Mouse (Mus musculus): ENCODE results near the gene Tmem212. TPM values are rescaled to one million over a fixed set of nuclear protein-coding genes. Genes with fewer than 3 reads are reported as not detected.
A peak's percentile ranks its signal among the peaks of the same experiment; 100 is the strongest.

Tmem212 gene
- polyA plus RNA-seq, 1 experiment from 2014 or later = not detected

DNA sequence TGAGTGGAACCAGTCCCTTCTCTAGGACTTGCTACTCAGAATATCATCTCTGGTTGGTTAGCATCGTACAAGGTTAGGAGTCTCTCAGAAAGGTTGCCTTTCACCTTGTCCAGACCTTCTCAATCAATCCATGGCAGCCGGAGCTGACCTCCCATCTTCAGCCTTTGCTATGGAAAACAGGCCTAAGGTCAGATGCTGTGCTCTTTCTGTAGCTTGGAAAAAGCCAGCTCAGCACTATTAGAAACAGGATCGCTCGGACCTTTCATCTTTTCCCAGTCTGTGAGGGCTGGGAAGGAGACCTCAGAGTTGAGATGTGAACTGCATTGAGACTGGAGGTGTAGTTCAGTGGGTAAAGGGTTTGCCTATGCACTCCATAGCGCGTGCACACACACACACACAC lies 10.6 kb downstream of the Tmem212 start:
- Histone ChIP-seq H3K27me3 (no peaks in the 10 kb centered on the region), H3K36me3 (no peaks in the 10 kb centered on the region), H3K4me3 (replicated peaks) (no peak overlapping the region), H3K4me1 (peaks cover 23% of the 10 kb centered on the region), H3K4me2 (no peak overlapping the region), H3K9me3 (replicated peaks) (no peaks in the 10 kb centered on the region), H3K27ac (no peak overlapping the region), H3K9ac (no peak overlapping the region)
- WGBS = 82% methylated on average over 6 of the region's 6 CpGs
- ATAC-seq (replicated peaks; ENCODE audit: low FRiP score) = no peak

DNA sequence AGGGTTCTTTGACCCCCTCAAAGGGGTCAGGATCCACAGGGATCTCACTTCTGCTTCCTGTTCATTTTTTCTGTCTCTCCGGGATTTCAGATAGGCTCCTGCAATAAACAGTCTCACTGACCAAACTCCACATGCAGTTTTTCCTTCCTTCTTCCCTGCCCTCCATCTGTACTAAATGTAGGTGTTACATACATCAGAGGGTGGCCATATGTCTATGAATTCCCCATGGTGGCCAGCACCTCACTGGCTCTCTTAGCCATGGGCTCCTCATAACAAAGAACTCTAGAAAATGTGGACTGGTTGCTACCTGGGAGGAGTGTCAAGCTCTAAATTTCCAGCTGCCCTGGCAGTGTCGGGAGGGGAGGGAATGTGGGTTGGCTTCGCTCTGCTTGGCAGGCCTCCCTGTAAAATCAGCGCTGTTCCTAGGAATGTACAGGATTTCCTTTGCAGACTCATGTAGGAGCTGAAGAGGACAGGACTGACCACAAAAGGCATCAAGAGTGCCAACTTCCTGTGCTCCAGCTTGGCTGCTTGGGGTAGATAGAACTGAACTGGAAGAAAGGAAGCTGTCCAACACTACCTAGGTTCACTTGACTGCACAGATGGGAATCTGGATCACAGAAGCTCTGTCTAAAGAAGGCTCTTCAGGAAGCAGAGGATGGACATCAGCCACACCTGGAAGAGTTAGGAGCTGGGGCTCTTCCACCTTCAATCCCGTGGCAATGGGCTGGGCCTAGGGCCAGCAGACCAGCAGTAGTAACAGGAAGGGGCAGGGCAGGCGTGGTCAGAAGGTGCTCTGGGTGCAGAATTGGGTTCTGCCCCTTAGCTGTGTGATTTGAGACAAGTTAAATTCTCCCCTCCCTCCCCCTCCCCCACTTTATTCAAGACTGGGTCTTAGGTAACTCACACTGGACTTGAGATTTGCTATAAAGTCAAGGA lies 14.0 kb downstream of the Tmem212 start:
- WGBS = 55% methylated on average over 6 of the region's 6 CpGs
- no peaks in the 10 kb centered on the region for H3K27me3 ChIP-seq
- H3K4me1 ChIP-seq = peaks cover 44% of the 10 kb centered on the region
- 0 out of 2 replicates have a peak, but pooled peaks have one; percentile 30 for ATAC-seq (replicated peaks; ENCODE audit: low FRiP score)
- no peak overlapping the region for H3K4me3 ChIP-seq (replicated peaks)
- peak overlapping the region; percentile 72 for H3K27ac ChIP-seq
- H3K9ac ChIP-seq = no peak overlapping the region
- no peaks in the 10 kb centered on the region for H3K36me3 ChIP-seq
- H3K4me2 ChIP-seq = no peak overlapping the region
- H3K9me3 ChIP-seq (replicated peaks) = no peaks in the 10 kb centered on the region

DNA sequence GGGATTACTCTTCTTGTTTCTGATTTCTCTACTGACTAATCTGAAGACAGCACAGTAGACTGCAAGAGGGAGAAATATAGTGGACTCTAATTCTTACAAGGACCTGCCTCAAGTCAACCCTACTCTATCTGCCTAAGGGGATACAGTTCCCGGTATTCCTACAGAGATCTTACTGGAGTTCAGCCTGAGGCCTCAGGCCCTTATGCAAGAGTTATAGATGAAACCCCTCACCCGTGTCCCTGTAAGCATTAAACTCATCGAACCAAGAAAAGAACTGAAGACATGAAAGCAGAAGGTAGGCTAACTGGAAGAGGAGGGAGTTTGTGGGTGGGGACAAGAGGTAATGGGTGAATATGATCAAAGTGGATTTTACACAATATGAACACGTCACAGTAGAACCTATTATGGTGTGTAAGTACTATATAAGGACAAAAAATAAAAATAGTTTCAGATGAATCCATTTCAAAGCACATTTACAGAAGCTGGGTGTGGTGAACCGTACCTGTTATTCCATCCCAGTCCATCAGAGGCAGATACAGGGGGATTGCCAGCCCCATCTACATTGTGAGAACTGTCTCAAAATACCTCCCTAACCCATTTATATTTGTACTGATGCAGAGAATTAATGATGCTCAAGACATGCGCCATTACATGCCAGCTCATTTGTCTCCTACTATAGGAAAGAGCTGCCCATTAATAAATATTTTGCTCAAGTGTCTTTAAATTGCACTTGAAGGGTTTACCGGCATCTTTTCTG lies 17.1 kb downstream of the Tmem212 start:
- no peaks in the 10 kb centered on the region for H3K36me3 ChIP-seq
- ATAC-seq (replicated peaks; ENCODE audit: low FRiP score) = peak; percentile 55
- no peak overlapping the region for H3K4me2 ChIP-seq
- H3K9ac ChIP-seq = no peak overlapping the region
- H3K4me3 ChIP-seq (replicated peaks) = no peak overlapping the region
- 42% methylated on average over 7 of the region's 7 CpGs for WGBS
- H3K4me1 ChIP-seq = peaks cover 44% of the 10 kb centered on the region
- H3K27me3 ChIP-seq = no peaks in the 10 kb centered on the region
- peak overlapping the region; percentile 61 for H3K27ac ChIP-seq
- no peaks in the 10 kb centered on the region for H3K9me3 ChIP-seq (replicated peaks)

DNA sequence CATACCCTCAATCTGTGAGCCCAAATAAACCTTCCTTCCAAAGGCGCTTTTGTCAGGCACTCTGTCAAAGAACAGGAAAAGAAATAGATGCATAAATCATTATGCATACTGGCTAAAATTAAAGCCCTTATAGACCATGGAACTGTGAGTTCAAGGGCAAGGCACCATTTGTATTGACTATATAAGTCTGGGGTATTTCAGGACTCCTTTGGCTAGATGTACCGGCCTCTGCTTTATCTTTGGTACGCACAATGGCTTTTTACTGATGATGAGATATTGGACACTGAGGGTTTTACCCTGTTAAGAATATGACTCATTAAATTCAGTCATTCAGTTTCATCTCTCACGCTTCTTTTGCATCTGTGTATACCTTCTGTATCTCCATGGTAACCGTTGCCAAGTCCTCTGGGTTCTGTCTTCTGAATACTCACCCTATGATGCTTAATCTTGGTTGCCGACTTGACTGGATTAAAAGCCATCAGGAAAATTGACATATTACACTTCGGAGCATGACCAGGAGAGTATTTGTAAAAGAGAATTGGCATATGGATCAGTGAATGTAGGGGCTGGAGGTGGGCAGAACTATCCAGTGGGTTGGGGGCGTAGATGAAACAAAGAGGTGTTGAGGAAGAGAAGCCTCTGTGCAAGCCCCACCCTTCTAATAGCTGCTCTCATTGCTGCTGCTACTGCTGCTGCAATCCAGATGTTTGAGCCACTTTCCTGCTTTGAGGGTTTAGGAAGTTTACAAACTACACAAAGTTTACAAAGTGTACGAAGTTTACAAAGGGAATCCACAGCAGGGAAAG lies 22.7 kb downstream of the Tmem212 start:
- 83% methylated on average over 9 of the region's 9 CpGs for WGBS
- Histone ChIP-seq H3K9me3 (replicated peaks) (no peaks in the 10 kb centered on the region), H3K4me1 (peaks cover 4% of the 10 kb centered on the region; the same call in 1 of the 2 replicates), H3K36me3 (no peaks in the 10 kb centered on the region), H3K9ac (no peak overlapping the region), H3K27me3 (no peaks in the 10 kb centered on the region), H3K4me3 (replicated peaks) (no peak overlapping the region), H3K27ac (no peak overlapping the region), H3K4me2 (no peak overlapping the region)
- ATAC-seq (replicated peaks; ENCODE audit: low FRiP score) = no peak

DNA sequence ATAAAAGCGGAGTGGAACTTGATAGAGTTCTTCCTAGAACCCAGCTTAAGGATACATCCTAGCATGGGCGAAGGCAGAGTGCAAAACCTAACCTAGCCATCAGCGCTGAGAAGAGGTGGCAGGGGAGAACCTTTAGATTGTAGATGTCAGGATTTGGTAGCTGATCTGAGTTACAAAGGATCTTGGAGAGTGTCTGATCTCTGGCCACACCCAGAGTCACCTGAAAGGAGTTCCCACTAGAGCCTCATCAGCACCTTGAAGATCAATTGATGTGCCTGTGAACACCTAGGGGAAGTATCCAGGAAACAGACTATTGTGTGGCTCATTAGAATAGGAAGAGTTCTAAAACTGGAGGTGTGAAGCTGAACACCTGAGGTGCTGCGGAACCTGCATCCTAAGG lies 23.7 kb downstream of the Tmem212 start:
- Histone ChIP-seq H3K9me3 (replicated peaks) (no peaks in the 10 kb centered on the region), H3K9ac (no peak overlapping the region), H3K27me3 (no peaks in the 10 kb centered on the region), H3K4me3 (replicated peaks) (no peak overlapping the region), H3K27ac (no peak overlapping the region), H3K4me1 (no peaks in the 10 kb centered on the region), H3K36me3 (no peaks in the 10 kb centered on the region), H3K4me2 (no peak overlapping the region)
- ATAC-seq (replicated peaks; ENCODE audit: low FRiP score) = no peak
- WGBS = 94% methylated on average over 4 of the region's 4 CpGs

DNA sequence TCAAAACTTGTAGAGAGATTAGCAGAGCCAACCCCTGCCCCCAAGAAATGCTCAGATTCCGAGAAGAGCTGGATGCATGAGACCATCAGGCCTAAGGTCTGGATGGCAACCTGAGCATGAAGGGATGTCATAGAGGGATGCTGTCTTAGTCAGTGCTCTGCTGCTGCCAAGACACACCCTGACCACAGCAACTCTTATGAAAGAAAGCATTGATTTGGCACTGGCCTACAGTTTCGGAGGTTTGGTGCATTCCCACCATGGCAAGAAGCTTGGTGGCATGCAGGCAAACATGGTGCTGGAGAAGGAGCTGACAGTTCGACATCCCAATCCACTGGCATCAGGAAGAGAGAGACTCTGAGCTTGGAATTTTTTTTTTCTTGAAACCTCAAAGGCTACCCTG lies 24.3 kb downstream of the Tmem212 start:
- Histone ChIP-seq H3K4me3 (replicated peaks) (no peak overlapping the region), H3K9me3 (replicated peaks) (no peaks in the 10 kb centered on the region), H3K4me1 (no peaks in the 10 kb centered on the region), H3K27me3 (no peaks in the 10 kb centered on the region), H3K27ac (no peak overlapping the region), H3K36me3 (no peaks in the 10 kb centered on the region), H3K9ac (no peak overlapping the region), H3K4me2 (no peak overlapping the region)
- WGBS = 92% methylated on average over 3 of the region's 3 CpGs
- ATAC-seq (replicated peaks; ENCODE audit: low FRiP score) = no peak

DNA sequence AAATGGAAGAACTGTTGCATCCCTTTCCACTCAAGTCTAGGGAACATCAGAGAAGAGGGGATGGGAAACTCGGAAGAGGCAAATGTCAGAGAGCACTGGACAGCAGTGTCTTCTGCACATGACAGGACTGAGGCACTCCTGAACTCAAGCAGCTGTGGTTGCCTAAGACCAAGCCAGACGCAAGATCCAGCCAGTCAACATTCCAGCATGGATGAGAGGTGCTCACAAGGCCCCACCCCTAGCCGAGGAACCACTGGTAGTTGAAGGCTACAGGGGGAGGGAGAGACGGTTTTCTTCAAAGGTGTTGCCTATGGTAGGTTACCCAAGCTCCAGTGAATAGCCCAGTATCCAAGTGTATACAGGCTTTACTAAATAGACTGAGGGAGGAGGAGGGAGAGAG lies 24.8 kb downstream of the Tmem212 start:
- Histone ChIP-seq H3K36me3 (no peaks in the 10 kb centered on the region), H3K4me1 (no peaks in the 10 kb centered on the region), H3K27ac (no peak overlapping the region), H3K4me3 (replicated peaks) (no peak overlapping the region), H3K9ac (no peak overlapping the region), H3K4me2 (no peak overlapping the region), H3K27me3 (no peaks in the 10 kb centered on the region), H3K9me3 (replicated peaks) (no peaks in the 10 kb centered on the region)
- WGBS = 80% methylated on average over 4 of the region's 4 CpGs
- no peak for ATAC-seq (replicated peaks; ENCODE audit: low FRiP score)

DNA sequence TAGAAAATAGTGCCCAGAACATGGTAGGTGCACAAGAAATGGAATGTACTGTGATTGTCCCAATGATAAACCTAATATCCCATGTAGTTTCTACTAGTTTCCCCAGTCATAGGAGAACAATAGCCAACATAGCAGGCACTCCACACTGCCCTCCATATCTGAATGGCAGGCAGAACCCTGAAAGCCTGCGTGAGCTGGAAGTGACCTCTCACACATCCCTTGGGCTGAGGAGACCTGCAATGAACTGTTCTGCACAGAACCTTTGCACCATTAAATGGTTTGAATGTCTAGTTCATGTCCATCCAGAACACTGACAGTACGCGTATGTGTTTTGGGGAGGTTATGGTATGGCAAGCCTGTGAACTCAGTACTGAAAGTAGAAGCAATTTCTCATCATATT lies 27.5 kb downstream of the Tmem212 start:
- WGBS = 93% methylated on average over 3 of the region's 3 CpGs
- no peak for ATAC-seq (replicated peaks; ENCODE audit: low FRiP score)
- no peaks in the 10 kb centered on the region for H3K36me3 ChIP-seq
- H3K9me3 ChIP-seq (replicated peaks) = no peaks in the 10 kb centered on the region
- H3K9ac ChIP-seq = no peak overlapping the region
- H3K27ac ChIP-seq = no peak overlapping the region
- H3K4me1 ChIP-seq = peaks cover 5% of the 10 kb centered on the region
- no peak overlapping the region for H3K4me2 ChIP-seq
- no peak overlapping the region for H3K4me3 ChIP-seq (replicated peaks)
- H3K27me3 ChIP-seq = no peaks in the 10 kb centered on the region

DNA sequence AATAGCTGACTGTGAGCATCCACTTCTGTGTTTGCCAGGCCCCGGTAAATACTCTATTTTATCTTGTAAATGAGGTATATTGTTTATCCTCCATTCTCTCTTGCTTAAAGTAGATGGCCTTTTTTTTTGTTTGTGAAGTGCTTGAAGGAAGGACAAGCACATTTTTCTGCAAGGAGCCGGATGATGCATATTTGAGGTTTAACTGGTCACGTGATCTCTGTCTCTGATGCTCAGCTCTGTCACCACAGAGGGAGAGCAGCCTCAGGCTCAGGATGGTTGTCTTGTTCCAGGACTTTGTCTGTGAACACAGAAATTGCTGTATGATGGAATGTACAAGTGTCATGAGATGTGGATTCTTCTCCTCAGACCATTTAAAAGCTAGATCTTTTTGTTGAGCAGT lies 28.4 kb downstream of the Tmem212 start:
- no peak overlapping the region for H3K27ac ChIP-seq
- H3K9me3 ChIP-seq (replicated peaks) = no peaks in the 10 kb centered on the region
- H3K36me3 ChIP-seq = no peaks in the 10 kb centered on the region
- no peak for ATAC-seq (replicated peaks; ENCODE audit: low FRiP score)
- H3K9ac ChIP-seq = no peak overlapping the region
- peaks cover 11% of the 10 kb centered on the region for H3K4me1 ChIP-seq
- 88% methylated on average over 3 of the region's 3 CpGs for WGBS
- no peak overlapping the region for H3K4me3 ChIP-seq (replicated peaks)
- no peaks in the 10 kb centered on the region for H3K27me3 ChIP-seq
- H3K4me2 ChIP-seq = no peak overlapping the region

DNA sequence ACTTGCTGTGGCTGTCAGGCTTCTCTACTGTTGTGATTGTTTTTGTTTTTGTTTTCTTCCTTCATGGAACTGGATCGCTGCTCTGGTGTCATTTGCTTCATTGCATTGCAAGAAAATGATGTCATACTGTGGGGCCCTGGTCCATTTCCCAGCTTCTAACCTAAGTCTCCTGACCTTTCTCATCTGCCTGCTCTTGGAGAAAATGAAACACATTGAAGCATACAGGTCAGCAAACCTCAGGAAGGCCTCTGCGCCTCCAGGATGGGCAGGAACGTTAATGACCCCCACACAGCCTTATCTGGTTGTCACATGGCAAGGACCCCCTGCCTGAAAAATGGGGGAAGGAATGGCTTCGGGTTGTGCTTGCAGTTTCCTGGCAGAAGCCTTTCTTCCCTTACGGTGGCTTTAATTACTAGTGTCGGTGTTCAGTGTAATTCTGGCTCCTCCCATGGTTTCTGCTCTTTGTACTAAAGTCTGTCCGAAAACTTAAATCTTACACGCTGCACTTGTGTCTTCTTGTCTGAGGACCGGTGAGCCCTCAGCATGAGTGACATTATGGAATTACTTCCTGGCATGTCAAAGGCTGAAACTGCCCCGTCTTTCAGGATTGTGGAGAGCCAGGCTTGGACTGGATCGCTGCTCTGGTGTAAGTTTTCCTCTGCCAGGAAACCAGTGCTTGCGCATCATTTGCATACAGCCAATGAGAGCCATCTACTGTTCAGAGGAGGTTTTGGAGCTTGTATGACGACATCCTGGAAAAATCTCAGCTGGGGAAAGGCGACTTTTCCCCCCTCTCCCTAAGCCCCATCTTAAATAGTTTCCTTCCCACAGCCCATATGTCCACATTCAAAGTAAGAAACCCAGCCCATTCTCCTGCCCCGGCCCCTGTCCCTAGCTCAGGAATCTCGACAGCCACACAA lies 33.1 kb downstream of the Tmem212 start:
- Histone ChIP-seq H3K4me3 (replicated peaks) (peak overlapping the region; percentile 34), H3K9ac (0 out of 2 replicates have a peak overlapping the region, but pooled peaks have one; percentile 18), H3K36me3 (no peaks in the 10 kb centered on the region), H3K27me3 (no peaks in the 10 kb centered on the region), H3K27ac (peak overlapping the region; percentile 92), H3K4me2 (peak overlapping the region; percentile 61), H3K9me3 (replicated peaks) (no peaks in the 10 kb centered on the region), H3K4me1 (peaks cover 56% of the 10 kb centered on the region)
- WGBS = 1% methylated on average over 16 of the region's 16 CpGs
- peak; percentile 91 for ATAC-seq (replicated peaks; ENCODE audit: low FRiP score)

DNA sequence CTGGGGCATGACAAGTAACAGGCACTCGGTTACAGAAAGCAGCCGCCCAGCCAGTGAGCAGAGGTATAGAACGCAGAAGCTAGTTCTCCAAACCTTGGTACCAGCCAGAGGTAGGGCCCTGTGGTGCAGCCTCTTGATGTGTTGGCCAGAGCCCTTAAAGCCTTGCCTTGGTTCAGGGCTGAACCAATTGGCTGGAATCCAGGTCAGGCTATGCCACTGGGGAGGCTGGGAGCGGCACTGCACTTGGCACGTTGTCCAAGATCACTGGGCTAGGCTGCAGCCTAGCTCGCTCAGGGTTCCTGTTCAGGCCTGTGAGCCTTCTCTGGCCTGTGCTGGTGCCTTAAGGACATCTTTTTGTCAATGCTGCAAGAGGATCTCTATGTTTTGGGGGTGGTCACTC lies 34.6 kb downstream of the Tmem212 start:
- no peak overlapping the region for H3K27ac ChIP-seq
- WGBS = 70% methylated on average over 6 of the region's 6 CpGs
- no peaks in the 10 kb centered on the region for H3K9me3 ChIP-seq (replicated peaks)
- no peaks in the 10 kb centered on the region for H3K27me3 ChIP-seq
- H3K4me3 ChIP-seq (replicated peaks) = no peak overlapping the region
- peaks cover 59% of the 10 kb centered on the region for H3K4me1 ChIP-seq
- no peaks in the 10 kb centered on the region for H3K36me3 ChIP-seq
- no peak overlapping the region for H3K9ac ChIP-seq
- H3K4me2 ChIP-seq = no peak overlapping the region
- ATAC-seq (replicated peaks; ENCODE audit: low FRiP score) = no peak

All from kidney, embryonic 15.5 days (tissue).